Comparison of ENCODE assay signal across 9 mouse cellular contexts in the genomic region with DNA sequence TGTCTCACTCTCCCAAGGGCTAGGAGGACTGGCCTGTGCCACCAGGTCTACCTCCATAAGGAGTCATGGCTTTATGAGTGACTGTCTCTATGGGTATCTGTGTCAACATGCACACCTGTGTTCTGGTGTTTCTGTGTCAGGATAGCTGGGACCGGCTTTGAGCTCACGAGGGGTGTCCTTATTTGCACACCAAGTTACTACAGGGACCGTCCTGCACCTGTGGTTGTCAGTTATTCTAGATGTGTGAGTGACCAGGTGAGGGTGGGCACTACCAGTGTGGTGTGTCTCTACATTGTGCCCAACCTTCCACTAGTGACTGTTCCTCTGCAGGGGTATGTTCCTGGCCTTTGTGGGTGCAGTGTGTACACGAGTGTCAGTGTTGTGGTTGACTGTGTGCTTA. TPM values are rescaled to one million over a fixed set of nuclear protein-coding genes. Genes with fewer than 3 reads are reported as not detected.
A peak's percentile ranks its signal among the peaks of the same experiment; 100 is the strongest.
DNase-seq lines count a peak whose midpoint lies in the region; ATAC-seq and TF ChIP-seq lines count a peak whose summit lies in the region.
"Had no signal": no experiment of that assay in that cellular context is flagged by ENCODE, and none has a peak within 500 bp of the region (broad histone marks: within the 10 kb centered on the region; RNA-seq: fewer than 3 reads in every experiment).

No protein-coding gene starts in this region.

- no peak for TF ChIP-seq POLR2A in myocyte (IDR thresholded peaks at IDR 0.05; ENCODE audit: insufficient read length, low read depth)

- H3K36me3 ChIP-seq in embryonic facial prominence, embryonic 14.5 days (ENCODE audit: control insufficient read depth, insufficient read depth, low read length), result no peaks in the 10 kb centered on the region
- peaks cover 11% of the 10 kb centered on the region; the same call in 1 of the 2 replicates for H3K36me3 ChIP-seq in intestine, embryonic 14.5 days (ENCODE audit: control insufficient read depth, insufficient read depth, low read length)
- no peaks in the 10 kb centered on the region for H3K36me3 ChIP-seq in myocyte (ENCODE audit: control insufficient read depth, insufficient read depth)

- no peak for DNase-seq in layer of hippocampus, adult 2 months (ENCODE audit: low spot score in 2 of 2)
- no peak for DNase-seq in layer of hippocampus, adult 11-12 months (ENCODE audit: low spot score)
- DNase-seq in embryonic facial prominence, embryonic 14.5 days (ENCODE audit: low spot score), result no peak
- DNase-seq in intestine, embryonic 14.5 days (ENCODE audit: low spot score), result no peak
- no peak for DNase-seq in right cerebral cortex, postnatal 36 days (ENCODE audit: low spot score in 2 of 2)
- no peak for DNase-seq in adipocyte (ENCODE audit: low spot score)
- no peak for DNase-seq in urinary bladder, postnatal 36 days (ENCODE audit: low spot score in 2 of 2)

- no peak for ATAC-seq in embryonic facial prominence, embryonic 14.5 days (ENCODE audit: low read depth)
- ATAC-seq in intestine, embryonic 14.5 days (replicated peaks; ENCODE audit: low FRiP score, low TSS enrichment, low read depth), result no peak; the same call in 1 of the 2 replicates

- no peak overlapping the region for H3K27ac ChIP-seq in layer of hippocampus, adult 2 months
- peak overlapping the region; percentile 94 for H3K27ac ChIP-seq in embryonic facial prominence, embryonic 14.5 days (replicated peaks; ENCODE audit: low read depth, low read length)
- no peak overlapping the region for H3K27ac ChIP-seq in intestine, embryonic 14.5 days (ENCODE audit: low read depth)

- no peaks in the 10 kb centered on the region for H3K27me3 ChIP-seq in embryonic facial prominence, embryonic 14.5 days (replicated peaks; ENCODE audit: control insufficient read depth, insufficient read depth, low read length)
- H3K27me3 ChIP-seq in intestine, embryonic 14.5 days (replicated peaks; ENCODE audit: control insufficient read depth, insufficient read depth, low read length), result no peaks in the 10 kb centered on the region
- H3K27me3 ChIP-seq in myocyte (ENCODE audit: control insufficient read depth, insufficient read depth, insufficient read length), result no peaks in the 10 kb centered on the region

- peak overlapping the region; percentile 69 for H3ac ChIP-seq in myocyte (ENCODE audit: control insufficient read depth, insufficient read length)

- H3K9ac ChIP-seq in embryonic facial prominence, embryonic 14.5 days (ENCODE audit: low read depth, low read length), result peak overlapping the region; percentile 98
- peak overlapping the region; percentile 97 for H3K9ac ChIP-seq in intestine, embryonic 14.5 days (ENCODE audit: low read length)

- WGBS in embryonic facial prominence, embryonic 14.5 days, result 49% methylated on average over 4 of the region's 4 CpGs
- 46% methylated on average over 4 of the region's 4 CpGs for WGBS in intestine, embryonic 14.5 days

- H3K4me2 ChIP-seq in embryonic facial prominence, embryonic 14.5 days (ENCODE audit: low read depth, low read length), result peak overlapping the region; percentile 90
- H3K4me2 ChIP-seq in intestine, embryonic 14.5 days (ENCODE audit: low read length), result peak overlapping the region; percentile 73
- peak overlapping the region; percentile 67 for H3K4me2 ChIP-seq in myocyte (ENCODE audit: low read depth)

- no peaks in the 10 kb centered on the region for H3K9me3 ChIP-seq in embryonic facial prominence, embryonic 14.5 days (ENCODE audit: control insufficient read depth, low read length)
- H3K9me3 ChIP-seq in intestine, embryonic 14.5 days (ENCODE audit: control insufficient read depth, low read length), result no peaks in the 10 kb centered on the region

- H3K4me3 ChIP-seq in layer of hippocampus, adult 2 months, result peak overlapping the region; percentile 67
- H3K4me3 ChIP-seq in embryonic facial prominence, embryonic 14.5 days (ENCODE audit: low read depth, low read length), result peak overlapping the region; percentile 88
- H3K4me3 ChIP-seq in intestine, embryonic 14.5 days (ENCODE audit: low read depth, low read length), result peak overlapping the region; percentile 81
- H3K4me3 ChIP-seq in myocyte, result peak overlapping the region; percentile 28

- no peak for TF ChIP-seq CTCF in layer of hippocampus, adult 2 months (conservative IDR thresholded peaks at IDR 0.05)

- no peaks in the 10 kb centered on the region for H3K79me2 ChIP-seq in myocyte (ENCODE audit: control insufficient read depth, insufficient read depth)

- peaks cover 45% of the 10 kb centered on the region for H3K4me1 ChIP-seq in embryonic facial prominence, embryonic 14.5 days (ENCODE audit: control insufficient read depth, insufficient read depth, low read length)
- H3K4me1 ChIP-seq in intestine, embryonic 14.5 days (replicated peaks; ENCODE audit: control insufficient read depth, insufficient read depth, low read length), result peaks cover 41% of the 10 kb centered on the region

TF ChIP-seq in myocyte, 11 proteins besides CTCF, POLR2A, EP300 and RAD21:
- TF ChIP-seq MYOD1 (IDR thresholded peaks at IDR 0.05; ENCODE audit: control insufficient read depth in 1 of 3, insufficient read length in 2 of 3, low read depth in 2 of 3), result peak in 2 of 3 experiments; percentile 59 to 67
- no peak for TF ChIP-seq MAX (IDR thresholded peaks at IDR 0.05; ENCODE audit: low read depth)

RNA-seq across cellular contexts. Expression of gene Nanos3, which starts 2.2 kb away (rescaled TPM):
- 1 to 10 TPM; 2.6 to 5.0 TPM for total RNA-seq in layer of hippocampus, adult 2 months (2021)
- 3.0 and 4.5 TPM in 2 replicates for polyA plus RNA-seq in embryonic facial prominence, embryonic 14.5 days (2014; fragmentation: Nextera tagmentation; extraction: Ambion mirVana)
- 4.1 and 4.4 TPM in 2 replicates for polyA plus RNA-seq in intestine, embryonic 14.5 days (2014; fragmentation: Nextera tagmentation; extraction: Ambion mirVana)
- polyA plus RNA-seq in myocyte (2012; fragmentation: generic; extraction: Trizol), result 1.2 TPM
- polyA plus RNA-seq: erythroblast, embryonic 14.5 days had no signal

RNA-seq across cellular contexts. Expression of gene 4930432K21Rik, which starts 35.0 kb away (rescaled TPM):
- 1 to 10 TPM; 2.1 to 2.9 TPM for total RNA-seq in layer of hippocampus, adult 2 months (2021)
- polyA plus RNA-seq in embryonic facial prominence, embryonic 14.5 days (2014; fragmentation: Nextera tagmentation; extraction: Ambion mirVana), result 0.77 and 1.0 TPM in 2 replicates
- 0.48 and 0.92 TPM in 2 replicates for polyA plus RNA-seq in intestine, embryonic 14.5 days (2014; fragmentation: Nextera tagmentation; extraction: Ambion mirVana)
- 0.24 TPM for polyA plus RNA-seq in myocyte (2012; fragmentation: generic; extraction: Trizol)
- polyA plus RNA-seq: erythroblast, embryonic 14.5 days had no signal

RNA-seq across cellular contexts. Expression of gene Cc2d1a, which starts 35.1 kb away (rescaled TPM):
- total RNA-seq in layer of hippocampus, adult 2 months (2021), result 10 to 100 TPM; 53.2 to 57.8 TPM
- polyA plus RNA-seq in embryonic facial prominence, embryonic 14.5 days (2014; fragmentation: Nextera tagmentation; extraction: Ambion mirVana), result 20.2 and 21.3 TPM in 2 replicates
- 17.4 and 19.5 TPM in 2 replicates for polyA plus RNA-seq in intestine, embryonic 14.5 days (2014; fragmentation: Nextera tagmentation; extraction: Ambion mirVana)
- 25.3 TPM for polyA plus RNA-seq in myocyte (2012; fragmentation: generic; extraction: Trizol)

RNA-seq across cellular contexts. Expression of gene Zswim4, which starts 54.0 kb away (rescaled TPM):
- total RNA-seq in layer of hippocampus, adult 2 months (2021), result 10 to 100 TPM; 18.0 to 19.3 TPM
- polyA plus RNA-seq in embryonic facial prominence, embryonic 14.5 days (2014; fragmentation: Nextera tagmentation; extraction: Ambion mirVana), result 11.0 and 12.4 TPM in 2 replicates
- 10.9 and 11.5 TPM in 2 replicates for polyA plus RNA-seq in intestine, embryonic 14.5 days (2014; fragmentation: Nextera tagmentation; extraction: Ambion mirVana)
- polyA plus RNA-seq in myocyte (2012; fragmentation: generic; extraction: Trizol), result 12.7 TPM

RNA-seq across cellular contexts. Expression of gene Podnl1, which starts 57.0 kb away (rescaled TPM):
- not detected for total RNA-seq in layer of hippocampus, adult 2 months (2021)
- 1.7 and 2.4 TPM in 2 replicates for polyA plus RNA-seq in embryonic facial prominence, embryonic 14.5 days (2014; fragmentation: Nextera tagmentation; extraction: Ambion mirVana)
- 0.46 and 0.49 TPM in 2 replicates for polyA plus RNA-seq in intestine, embryonic 14.5 days (2014; fragmentation: Nextera tagmentation; extraction: Ambion mirVana)
- polyA plus RNA-seq in myocyte (2012; fragmentation: generic; extraction: Trizol), result 9.3 TPM
- polyA plus RNA-seq: erythroblast, embryonic 14.5 days had no signal

Comparison
In these comparisons a context has a peak if more than half of its experiments do, and no peak if none do; other contexts are left out.
1. H3K4me3 ChIP-seq: peak in every context shown above with its lines; median percentile 88 in embryonic facial prominence, embryonic 14.5 days; 81 in intestine, embryonic 14.5 days; 67 in layer of hippocampus, adult 2 months; 28 in myocyte.